Mouse (Mus musculus): ENCODE measurements around the gene Ptprm.

Gene Ptprm

GRCm38 (mm10) chr17:67343471-67343870, 10.8 kb downstream of the Ptprm start:
- no peak for DNase-seq (ENCODE audit: low spot score)

GRCm38 (mm10) chr17:67343006-67343405, 11.3 kb downstream of the Ptprm start:
- no peak for DNase-seq (ENCODE audit: low spot score)

- DNase-seq (ENCODE audit: low spot score), result no peak
Measured at GRCm38 (mm10) chr17:67340362-67340761, 13.9 kb downstream of the Ptprm start.

GRCm38 (mm10) chr17:67339569-67339968, 14.7 kb downstream of the Ptprm start:
- no peak for DNase-seq (ENCODE audit: low spot score)

- DNase-seq (ENCODE audit: low spot score), result no peak
Measured at GRCm38 (mm10) chr17:67334310-67334709, 19.9 kb downstream of the Ptprm start.

- no peak for DNase-seq (ENCODE audit: low spot score)
Measured at GRCm38 (mm10) chr17:67329435-67329834, 24.8 kb downstream of the Ptprm start.

GRCm38 (mm10) chr17:67324499-67324832, 29.8 kb downstream of the Ptprm start:
- no peak for DNase-seq (ENCODE audit: low spot score)

GRCm38 (mm10) chr17:67323777-67324498, 30.3 kb downstream of the Ptprm start:
- no peak for DNase-seq (ENCODE audit: low spot score)

- no peak for DNase-seq (ENCODE audit: low spot score)
Measured at GRCm38 (mm10) chr17:67314491-67315205, 39.6 kb downstream of the Ptprm start.

- no peak for DNase-seq (ENCODE audit: low spot score)
Measured at GRCm38 (mm10) chr17:67308421-67308820, 45.8 kb downstream of the Ptprm start.

GRCm38 (mm10) chr17:67306066-67306845, 48.0 kb downstream of the Ptprm start:
- DNase-seq (ENCODE audit: low spot score), result no peak

- no peak for DNase-seq (ENCODE audit: low spot score)
Measured at GRCm38 (mm10) chr17:67304831-67305230, 49.4 kb downstream of the Ptprm start.

GRCm38 (mm10) chr17:67303326-67304099, 50.7 kb downstream of the Ptprm start:
- DNase-seq (ENCODE audit: low spot score), result no peak

GRCm38 (mm10) chr17:67302569-67302968, 51.7 kb downstream of the Ptprm start:
- no peak for DNase-seq (ENCODE audit: low spot score)

- no peak for DNase-seq (ENCODE audit: low spot score)
Measured at GRCm38 (mm10) chr17:67302074-67302473, 52.2 kb downstream of the Ptprm start.

- no peak for DNase-seq (ENCODE audit: low spot score)
Measured at GRCm38 (mm10) chr17:67301367-67301766, 52.9 kb downstream of the Ptprm start.

GRCm38 (mm10) chr17:67298269-67298798, 55.9 kb downstream of the Ptprm start:
- DNase-seq (ENCODE audit: low spot score), result no peak

- DNase-seq (ENCODE audit: low spot score), result no peak
Measured at GRCm38 (mm10) chr17:67296604-67297595, 57.4 kb downstream of the Ptprm start.

- no peak for DNase-seq (ENCODE audit: low spot score)
Measured at GRCm38 (mm10) chr17:67290662-67291240, 63.5 kb downstream of the Ptprm start.

- DNase-seq (ENCODE audit: low spot score), result no peak
Measured at GRCm38 (mm10) chr17:67287501-67287900, 66.8 kb downstream of the Ptprm start.
